Mouse (Mus musculus) gastrocnemius, postnatal 14 days (tissue): ENCODE measurements around the gene Rab7b. TPM values are rescaled to one million over a fixed set of nuclear protein-coding genes. Genes with fewer than 3 reads are reported as not detected.

Experiments
- DNase-seq: peaks from one replicate; pipeline ENCODE4 v3.0.0; 2021; ENCODE audit warnings: mixed read lengths
- intact Hi-C: fragments of 180-260 bp; cut with DNase I; formaldehyde crosslinking; loops from one replicate; pipeline ENCODE4 v1.15.1; 2025; ENCODE audit warnings: low total_unique reads
- total RNA-seq, 2 experiments: library from RNA; stranded (reverse); gene quantifications; 2 replicates each; pipeline ENCODE4 v1.2.3; 2021

The Rab7b gene
- total RNA-seq, 2 experiments from 2014 or later = 3.7 to 6.5 TPM

DNA sequence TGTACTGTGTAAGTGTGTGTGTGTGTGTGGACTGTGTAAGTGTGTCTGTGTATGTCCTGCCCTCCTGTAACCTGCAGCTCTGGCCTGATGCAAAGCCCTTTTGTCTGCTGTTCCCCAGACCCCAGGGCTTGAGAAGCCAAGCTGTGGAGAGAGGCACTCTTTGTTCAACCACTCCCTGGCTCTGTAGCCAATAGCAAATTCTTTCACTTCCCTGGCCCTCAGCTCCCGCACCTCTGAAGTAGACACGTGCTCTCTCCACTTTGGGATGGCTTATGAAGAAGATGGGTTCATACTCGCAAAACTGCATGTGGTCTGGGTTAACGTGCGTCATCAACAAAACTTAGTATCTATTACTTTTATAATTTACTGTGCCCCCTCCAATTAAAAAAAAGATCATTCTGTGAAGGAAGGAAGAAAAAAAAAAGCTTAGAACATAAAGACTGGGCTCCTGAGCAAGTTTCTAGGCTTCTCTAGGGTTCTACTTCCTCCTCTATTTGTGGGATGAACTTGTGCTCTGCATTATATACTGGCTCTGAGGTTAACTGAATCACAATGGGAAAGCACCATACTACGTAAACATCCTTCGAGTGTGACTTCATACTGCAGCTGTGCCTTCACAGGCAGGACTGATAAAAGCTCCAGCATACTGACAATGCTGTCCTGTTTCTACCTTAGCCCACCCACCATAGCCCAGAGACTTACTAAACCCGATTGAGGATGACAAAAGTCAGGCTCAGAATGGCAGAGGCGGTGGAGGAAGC, 71.4 kb downstream of the Rab7b start:
- intact Hi-C loops = no loop called here
- DNase-seq = no peak

DNA sequence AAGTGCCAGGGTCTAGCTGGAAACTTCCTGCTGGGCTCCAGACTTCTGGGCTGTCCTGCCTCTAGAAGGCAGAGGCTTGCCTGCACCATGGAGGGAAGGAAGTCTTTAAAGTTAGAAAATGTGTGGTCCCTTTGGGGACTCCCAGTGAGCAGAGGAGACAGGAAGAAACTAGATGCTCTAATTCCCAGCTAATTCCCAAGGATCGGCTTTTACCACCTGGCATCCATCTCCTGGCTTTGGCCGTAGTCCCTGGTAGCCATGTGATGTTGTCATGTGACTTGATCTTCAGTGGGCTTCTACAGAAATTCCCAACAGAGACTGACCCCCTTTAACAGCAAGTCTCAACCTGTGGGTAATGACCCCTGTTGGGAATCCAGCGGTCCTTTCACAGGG, 71.9 kb downstream of the Rab7b start:
- intact Hi-C loops = no loop called here

DNA sequence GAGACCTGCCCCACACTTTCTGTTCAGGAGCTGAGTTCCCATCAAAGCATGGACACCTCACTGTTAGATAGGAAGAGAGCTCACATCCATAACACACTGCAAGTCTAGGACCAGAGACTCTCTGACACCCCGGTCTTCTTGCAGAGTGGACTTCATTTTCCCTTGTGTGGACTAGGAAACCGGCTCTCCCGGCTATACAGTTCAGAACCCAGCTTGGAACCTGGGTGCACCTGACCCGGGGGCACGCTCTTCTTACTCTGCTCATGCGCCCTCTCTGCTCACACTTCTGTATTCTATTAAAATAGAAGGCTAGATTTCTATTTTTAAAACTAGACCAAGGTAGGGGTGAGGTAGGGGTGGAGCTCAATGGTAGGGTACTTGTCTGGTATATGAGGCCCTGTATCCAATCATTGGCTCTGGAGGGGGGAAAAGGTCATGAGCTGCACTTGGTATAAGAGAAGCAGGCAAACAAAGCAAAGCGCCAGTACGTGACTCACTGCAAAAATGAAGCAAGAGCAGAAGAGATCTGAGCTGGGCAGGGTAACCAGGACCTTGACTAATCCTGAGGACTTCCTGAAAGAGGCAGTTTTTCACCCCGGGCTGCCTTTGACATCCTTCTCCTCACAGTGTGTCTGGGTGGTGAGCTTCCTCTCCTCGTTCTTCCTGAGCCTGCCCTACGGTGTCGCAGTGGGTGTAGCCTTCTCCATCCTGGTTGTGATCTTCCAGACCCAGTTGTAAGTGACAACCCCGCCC, 72.8 kb downstream of the Rab7b start:
- DNase-seq = no peak
- intact Hi-C loops = no loop called here

More for the DNA sequence above, 71.9 kb downstream of the Rab7b start:
- DNase-seq = no peak

DNA sequence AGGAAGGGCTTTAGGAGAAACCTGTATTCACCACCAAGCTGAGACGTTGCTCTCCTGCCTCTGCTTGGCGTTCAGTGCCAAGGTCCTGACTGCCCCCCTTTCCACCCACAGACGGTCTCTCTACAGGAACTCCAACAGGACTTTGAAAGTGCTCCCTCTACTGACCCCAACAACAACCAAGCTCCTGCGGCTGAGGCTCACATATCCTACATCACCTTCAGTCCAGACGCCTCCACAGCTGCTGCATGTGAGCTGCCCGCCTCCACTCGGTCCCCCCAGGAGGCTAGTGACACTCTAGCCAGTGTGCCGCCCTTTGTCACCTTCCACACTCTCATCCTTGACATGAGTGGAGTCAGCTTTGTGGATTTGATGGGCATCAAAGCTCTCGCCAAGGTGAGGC, 75.2 kb downstream of the Rab7b start:
- intact Hi-C loops = loop anchor here (2.0 kb wide), 1 partner anchor 49 kb away; no protein-coding TSS in a partner anchor
- no peak for DNase-seq

DNA sequence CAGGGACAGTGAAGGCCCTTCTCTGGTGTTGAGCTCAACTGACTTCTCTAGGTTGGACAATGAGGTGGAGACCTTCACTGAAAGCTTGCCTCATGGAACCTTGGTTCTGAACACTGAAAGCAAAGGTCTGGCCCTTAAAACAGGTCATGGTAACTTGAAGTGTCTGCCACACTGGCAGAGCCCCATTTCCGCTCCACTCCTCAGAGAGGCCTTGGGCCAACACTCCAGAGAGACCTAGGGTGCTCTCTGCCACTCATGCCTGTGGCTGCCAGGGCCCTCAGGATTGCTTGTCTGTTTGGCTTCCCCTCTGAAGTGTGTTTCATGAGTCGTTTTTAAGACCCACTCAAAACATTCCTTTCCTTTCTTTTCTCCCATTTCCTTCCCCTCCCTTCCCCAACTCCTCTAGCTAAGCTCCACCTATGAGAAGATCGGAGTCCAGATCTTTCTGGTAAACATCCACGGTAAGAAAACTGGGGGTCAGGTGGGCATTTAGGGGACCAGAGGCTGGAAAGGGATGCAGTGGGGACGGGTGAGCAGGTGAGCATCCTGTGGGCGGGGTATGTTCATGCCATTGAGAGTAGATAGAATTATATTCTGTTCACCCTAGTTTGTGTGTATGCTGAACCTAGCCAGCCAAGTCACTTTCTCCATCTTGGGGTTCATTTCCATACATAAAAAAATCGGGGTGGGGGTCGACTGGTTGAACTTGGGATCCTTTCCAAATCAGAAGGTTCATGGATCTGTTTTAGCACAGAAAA, 76.3 kb downstream of the Rab7b start:
- no peak for DNase-seq
- intact Hi-C loops = loop anchor here (2.0 to 5.0 kb wide), 2 partner anchors 50 to 83 kb away; no protein-coding TSS in a partner anchor

Other genes with a start within 250 kb of the Rab7b start
- gene Srgap2, start 161.3 kb upstream of the Rab7b start, total RNA-seq = 10 to 100 TPM; 21.2 to 21.5 TPM
- under 1 TPM; 0.49 to 0.72 TPM for gene Fam72a, start 160.8 kb upstream of the Rab7b start, total RNA-seq
- gene Avpr1b, start 89.5 kb upstream of the Rab7b start, total RNA-seq = not detected
- gene Ctse, start 50.4 kb upstream of the Rab7b start, total RNA-seq = under 1 TPM; 0.39 to 0.40 TPM
- not detected for gene Slc26a9, start 55.3 kb downstream of the Rab7b start, total RNA-seq
- gene Pm20d1, start 108.7 kb downstream of the Rab7b start, total RNA-seq = 1 to 10 TPM; 1.0 to 2.1 TPM
- 10 to 100 TPM; 43.9 to 54.7 TPM for gene Slc41a1, start 138.8 kb downstream of the Rab7b start, total RNA-seq
- 1 to 10 TPM; 5.3 to 8.2 TPM for gene Rab29, start 178.5 kb downstream of the Rab7b start, total RNA-seq
- 10 to 100 TPM; 66.1 to 78.8 TPM for gene Nucks1, start 221.8 kb downstream of the Rab7b start, total RNA-seq